Mouse (Mus musculus) ES-Bruce4 (cell line): ENCODE data around the gene Actr3. TPM values are rescaled to one million over a fixed set of nuclear protein-coding genes. Genes with fewer than 3 reads are reported as not detected.

Source experiments
- H3K27ac ChIP-seq: 2 replicates; pipeline ENCODE4 v1.5.1; 2012; ENCODE audit warnings: low read length, inconsistent platforms; ENCODE audit not compliant: insufficient read depth
- H3K27me3 ChIP-seq: 2 replicates; pipeline ENCODE4 v1.6.1; 2012; ENCODE audit warnings: mild to moderate bottlenecking, low read length, inconsistent platforms; ENCODE audit not compliant: control insufficient read depth, poor library complexity, insufficient read depth, severe bottlenecking
- H3K36me3 ChIP-seq: 2 replicates; pipeline ENCODE4 v1.6.1; 2012; ENCODE audit warnings: inconsistent platforms, mild to moderate bottlenecking, low read length, moderate library complexity; ENCODE audit not compliant: control insufficient read depth, poor library complexity, insufficient read depth, severe bottlenecking
- H3K4me1 ChIP-seq: one replicate; pipeline ENCODE4 v1.8.1; 2011; ENCODE audit warnings: low read length; ENCODE audit not compliant: control insufficient read depth, insufficient read depth
- H3K4me3 ChIP-seq: 2 replicates; pipeline ENCODE4 v1.5.1; 2011; ENCODE audit warnings: low read depth, mild to moderate bottlenecking, low read length
- H3K9ac ChIP-seq: 2 replicates; pipeline ENCODE4 v1.6.1; 2012; ENCODE audit warnings: low read depth, mild to moderate bottlenecking, inconsistent platforms; ENCODE audit not compliant: poor library complexity, severe bottlenecking
- H3K9me3 ChIP-seq: replicated peaks from 2 replicates; pipeline ENCODE4 v1.6.1; 2012; ENCODE audit warnings: mild to moderate bottlenecking, low read length, inconsistent platforms; ENCODE audit not compliant: control insufficient read depth, poor library complexity, insufficient read depth, severe bottlenecking
- CTCF ChIP-seq: IDR thresholded peaks from one replicate; pipeline ENCODE4 v1.8.1; 2011; ENCODE audit warnings: low read depth, low read length
- EP300 ChIP-seq: IDR thresholded peaks from 2 replicates; pipeline ENCODE4 v1.6.1; 2011; ENCODE audit warnings: low read depth, low read length; ENCODE audit not compliant: insufficient read depth
- POLR2A ChIP-seq: IDR thresholded peaks from one replicate; pipeline ENCODE4 v1.8.1; 2011; ENCODE audit warnings: low read length; ENCODE audit not compliant: insufficient read depth
- polyA plus RNA-seq: library from polyadenylated mRNA; stranded (reverse); fragments of >200 nt; gene quantifications from 2 replicates; pipeline ENCODE4 v1.2.4, GENCODE M21; 2011; ENCODE audit warnings: low read depth; ENCODE audit not compliant: missing spikeins, insufficient read depth, insufficient read length

Gene Actr3
- polyA plus RNA-seq, 1 experiment, result 269 TPM

DNA sequence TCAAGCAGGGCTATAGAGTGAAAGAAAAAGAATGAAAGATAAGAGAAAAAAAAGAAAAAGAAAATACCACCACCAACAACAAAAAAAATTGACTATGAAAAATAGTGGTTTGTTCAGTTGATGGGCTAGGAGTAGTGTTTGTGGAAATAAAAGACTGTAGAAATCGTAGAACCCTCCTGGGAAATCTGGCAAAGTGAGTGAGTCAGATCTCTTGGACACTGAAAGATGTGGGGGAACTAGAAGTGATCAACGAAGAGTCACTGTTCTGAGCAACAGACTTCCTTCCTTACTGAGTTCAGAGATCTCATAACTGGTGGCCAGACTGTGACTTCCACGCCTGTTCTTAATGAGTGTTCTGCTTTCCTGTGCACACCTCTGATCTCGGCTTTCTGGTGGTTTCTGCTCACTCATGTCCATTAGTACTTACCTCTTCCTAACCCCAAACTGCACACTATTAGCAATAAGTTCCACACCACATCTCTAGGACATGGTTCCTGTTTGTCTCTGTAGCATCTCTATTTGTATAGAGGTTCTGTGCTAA is 37.7 kb upstream of the Actr3 start:
- TF ChIP-seq CTCF, result no peak
- TF ChIP-seq EP300, result no peak
- no peak for TF ChIP-seq POLR2A
- H3K4me3 ChIP-seq, result no peak overlapping the region
- no peak overlapping the region for H3K27ac ChIP-seq
- H3K36me3 ChIP-seq, result no peaks in the 10 kb centered on the region
- H3K27me3 ChIP-seq, result no peaks in the 10 kb centered on the region
- H3K9ac ChIP-seq, result no peak overlapping the region
- no peaks in the 10 kb centered on the region for H3K4me1 ChIP-seq
- H3K9me3 ChIP-seq, result no peaks in the 10 kb centered on the region

DNA sequence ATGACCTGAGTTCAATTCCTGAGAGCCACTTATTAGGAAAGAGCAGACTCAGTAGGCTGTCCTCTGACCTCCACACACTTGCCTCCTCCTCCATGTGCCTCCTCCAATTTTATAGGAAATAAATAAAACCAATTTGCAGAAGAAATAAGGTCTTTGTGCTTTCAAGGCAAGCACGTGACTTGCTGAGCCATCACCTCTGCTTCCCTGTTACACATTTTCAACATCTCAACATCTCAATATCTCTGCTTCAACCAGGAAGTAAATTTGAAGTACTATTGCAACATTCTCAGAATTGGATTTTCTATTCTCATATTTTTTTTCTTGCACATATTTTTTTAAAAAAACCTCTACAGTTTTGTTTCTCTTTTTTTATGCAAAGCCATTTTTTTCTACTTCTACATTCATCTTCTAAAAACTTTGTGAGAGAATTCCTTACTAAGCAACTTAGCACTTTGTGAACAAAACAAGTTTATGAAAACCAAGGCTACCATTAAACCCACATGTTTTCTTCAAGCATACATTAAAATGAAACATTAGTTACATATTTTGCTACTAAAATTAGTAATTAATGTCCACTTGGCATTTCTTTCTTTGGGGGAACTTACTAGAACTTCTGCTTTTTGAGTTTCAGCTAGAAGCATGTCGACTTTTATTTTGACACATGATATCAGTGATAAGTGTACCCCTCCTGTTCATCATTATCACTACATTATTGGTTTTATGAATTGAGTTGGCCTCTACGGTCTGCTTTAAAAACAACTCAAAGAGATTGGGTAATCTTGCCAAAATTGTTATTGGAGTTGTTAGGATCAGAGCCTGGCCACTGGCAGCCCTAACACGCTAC is 35.5 kb upstream of the Actr3 start:
- Histone ChIP-seq H3K4me1 (no peaks in the 10 kb centered on the region), H3K27me3 (no peaks in the 10 kb centered on the region), H3K9ac (no peak overlapping the region), H3K27ac (no peak overlapping the region), H3K36me3 (no peaks in the 10 kb centered on the region), H3K4me3 (no peak overlapping the region), H3K9me3 (no peaks in the 10 kb centered on the region)
- TF ChIP-seq CTCF, result no peak
- TF ChIP-seq EP300, result no peak

DNA sequence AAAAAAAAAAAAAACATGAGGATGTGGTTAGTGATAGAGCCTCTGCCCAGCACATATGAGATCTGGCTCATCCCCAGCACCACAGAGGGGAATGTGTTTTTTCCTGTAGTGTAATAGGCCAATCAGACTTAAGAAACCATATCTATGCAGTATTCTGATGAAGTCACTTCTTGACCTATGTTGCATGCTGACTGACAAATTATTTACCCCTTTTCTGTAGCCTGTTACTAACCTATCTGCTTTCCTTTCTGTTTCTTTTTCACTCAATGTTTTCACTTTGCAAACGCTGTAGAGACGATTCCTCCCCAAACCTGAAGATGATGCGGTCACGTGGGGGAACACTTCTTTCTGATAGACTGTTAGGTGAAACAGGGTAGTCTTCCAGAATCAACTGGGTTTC is 32.4 kb upstream of the Actr3 start:
- TF ChIP-seq POLR2A (no peak), EP300 (no peak), CTCF (no peak)
- H3K27me3 ChIP-seq, result no peaks in the 10 kb centered on the region
- no peaks in the 10 kb centered on the region for H3K4me1 ChIP-seq
- H3K4me3 ChIP-seq, result no peak overlapping the region
- no peaks in the 10 kb centered on the region for H3K9me3 ChIP-seq
- H3K36me3 ChIP-seq, result no peaks in the 10 kb centered on the region
- no peak overlapping the region for H3K9ac ChIP-seq
- H3K27ac ChIP-seq, result no peak overlapping the region

DNA sequence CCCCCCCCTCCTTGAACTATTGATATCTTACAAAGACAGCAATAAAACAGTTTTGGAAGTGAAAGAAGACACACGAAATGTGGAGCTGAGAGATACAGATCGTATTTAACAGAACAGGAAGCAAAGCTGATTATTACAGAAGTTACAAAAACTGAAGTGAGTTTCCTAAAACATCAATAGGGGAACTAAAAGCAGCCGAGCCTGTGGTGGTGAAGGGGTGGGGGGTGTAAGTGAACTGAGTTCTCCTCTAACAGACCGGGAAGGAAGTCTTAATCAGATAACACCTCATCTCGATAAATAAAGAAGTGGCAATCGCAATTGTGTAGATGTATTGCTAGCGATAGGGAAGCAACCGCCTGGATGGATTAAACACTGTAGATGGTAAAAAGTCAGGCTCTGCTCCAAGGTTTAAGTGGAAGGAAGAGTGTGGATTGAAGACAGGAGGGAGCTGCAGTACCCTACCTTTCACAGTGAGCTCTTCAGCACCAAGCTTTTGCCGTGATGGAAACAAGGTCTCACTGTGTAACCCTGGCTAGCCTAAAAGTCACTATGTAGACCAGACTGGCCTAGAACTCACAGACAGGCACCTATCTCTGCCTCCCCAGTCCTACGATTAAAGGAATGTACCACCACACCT is 31.2 kb upstream of the Actr3 start:
- Histone ChIP-seq H3K9me3 (no peaks in the 10 kb centered on the region), H3K27me3 (no peaks in the 10 kb centered on the region), H3K4me1 (no peaks in the 10 kb centered on the region), H3K27ac (no peak overlapping the region), H3K36me3 (no peaks in the 10 kb centered on the region), H3K4me3 (no peak overlapping the region), H3K9ac (no peak overlapping the region)
- no peak for TF ChIP-seq CTCF
- TF ChIP-seq POLR2A, result no peak
- TF ChIP-seq EP300, result no peak

DNA sequence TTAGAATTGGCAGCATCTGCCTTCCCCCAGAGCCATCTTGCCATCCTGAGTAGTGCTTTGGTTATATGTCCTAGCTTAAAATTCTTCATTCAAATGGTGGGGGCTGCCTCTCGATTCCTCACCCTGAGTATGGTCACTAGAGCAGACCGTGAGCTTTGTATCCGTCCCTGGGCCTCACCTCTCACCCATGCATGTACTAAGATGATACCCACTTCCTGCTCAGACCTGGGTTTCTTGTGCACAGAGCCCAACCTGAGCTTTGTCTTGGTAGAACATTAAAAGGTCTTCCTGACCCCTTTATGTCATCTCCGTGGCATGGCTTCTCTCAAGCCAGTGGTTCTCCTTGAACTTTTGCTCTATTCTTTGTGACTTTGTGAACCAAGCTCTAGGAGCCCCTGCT is 28.5 kb upstream of the Actr3 start:
- no peaks in the 10 kb centered on the region for H3K9me3 ChIP-seq
- H3K9ac ChIP-seq, result no peak overlapping the region
- no peak overlapping the region for H3K27ac ChIP-seq
- H3K36me3 ChIP-seq, result no peaks in the 10 kb centered on the region
- no peaks in the 10 kb centered on the region for H3K27me3 ChIP-seq
- H3K4me3 ChIP-seq, result no peak overlapping the region
- TF ChIP-seq CTCF, result no peak
- TF ChIP-seq POLR2A, result no peak
- TF ChIP-seq EP300, result no peak
- H3K4me1 ChIP-seq, result no peaks in the 10 kb centered on the region

DNA sequence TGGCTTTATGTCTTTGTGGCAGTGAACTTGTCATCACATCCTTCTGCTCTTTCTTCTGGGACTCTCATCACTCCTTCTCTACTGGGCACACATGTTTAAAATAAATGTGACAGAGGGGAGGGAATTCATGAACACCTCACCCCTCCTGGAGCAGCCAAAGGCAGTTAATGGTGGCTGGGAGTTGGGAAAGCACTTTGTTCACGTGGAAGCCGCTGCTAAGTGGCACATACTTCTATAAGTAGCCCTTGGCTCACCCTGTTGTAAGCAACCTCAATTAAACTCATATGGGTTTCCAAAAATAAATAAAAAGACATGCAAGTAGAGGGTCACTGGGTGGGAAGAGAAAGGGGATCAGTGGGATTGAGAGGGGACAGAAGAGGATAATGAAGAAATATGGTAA is 27.8 kb upstream of the Actr3 start:
- Histone ChIP-seq H3K27me3 (no peaks in the 10 kb centered on the region), H3K36me3 (no peaks in the 10 kb centered on the region), H3K4me3 (no peak overlapping the region), H3K4me1 (no peaks in the 10 kb centered on the region), H3K27ac (no peak overlapping the region), H3K9me3 (no peaks in the 10 kb centered on the region), H3K9ac (no peak overlapping the region)
- TF ChIP-seq CTCF (no peak), POLR2A (no peak), EP300 (no peak)
